Mouse (Mus musculus) small intestine, adult 2 months (tissue): ENCODE results near the gene E2f4. TPM values are rescaled to one million over a fixed set of nuclear protein-coding genes. Genes with fewer than 3 reads are reported as not detected.

Experiments
- H3K27ac ChIP-seq: fragments of 200-500 bp; 2 replicates; pipeline ENCODE4 v1.5.1; 2012; ENCODE audit warnings: low read depth, low read length, control low read depth, inconsistent platforms; ENCODE audit not compliant: insufficient read depth
- H3K27me3 ChIP-seq: fragments of 200-500 bp; 2 replicates; pipeline ENCODE4 v1.6.1; 2012; ENCODE audit warnings: mild to moderate bottlenecking, moderate library complexity, low read length, inconsistent platforms; ENCODE audit not compliant: control insufficient read depth, insufficient read depth
- H3K36me3 ChIP-seq: fragments of 200-500 bp; 2 replicates; pipeline ENCODE4 v1.6.1; 2012; ENCODE audit warnings: mild to moderate bottlenecking, low read length, control low read depth, inconsistent platforms; ENCODE audit not compliant: control insufficient read depth, insufficient read depth
- H3K4me1 ChIP-seq: fragments of 200-500 bp; 2 replicates; pipeline ENCODE4 v1.6.1; 2012; ENCODE audit warnings: low read length, inconsistent platforms, mixed read lengths; ENCODE audit not compliant: control insufficient read depth, insufficient read depth, insufficient read length
- H3K4me3 ChIP-seq: fragments of 200-500 bp; 2 replicates; pipeline ENCODE4 v1.5.1; 2012; ENCODE audit warnings: low read depth, mild to moderate bottlenecking, control low read depth, inconsistent platforms, low read length, moderate library complexity
- CTCF ChIP-seq: fragments of 200-500 bp; IDR thresholded peaks from 2 replicates; pipeline ENCODE4 v1.5.1; 2012; ENCODE audit warnings: low read depth, mild to moderate bottlenecking, control low read depth, inconsistent platforms, low read length, moderate library complexity, mixed read lengths; ENCODE audit not compliant: insufficient replicate concordance, insufficient read length; ENCODE audit errors: extremely low read depth
- POLR2A ChIP-seq: fragments of 200-500 bp; IDR thresholded peaks from 2 replicates; pipeline ENCODE4 v1.6.1; 2012; ENCODE audit warnings: low read depth, mild to moderate bottlenecking, control low read depth, inconsistent platforms, low read length, moderate library complexity
- WGBS: fragments of 180-500 bp; shearing (Covaris S2); methylation state at CpG from one replicate; pipeline ENCODE4 v1.1.7; 2018; 5-methylcytosine and 5-hydroxymethylcytosine counted together
- polyA plus RNA-seq: library from polyadenylated mRNA; depleted of rRNA; stranded (reverse); fragments of >200 nt; gene quantifications from 2 replicates; pipeline ENCODE4 v1.2.3, GENCODE M21; 2012

E2f4 gene
- polyA plus RNA-seq, 1 experiment, result 152 TPM

- WGBS, result 46% methylated on average over 9 of the region's 9 CpGs
- H3K36me3 ChIP-seq, result peaks cover 60% of the 10 kb centered on the region
- H3K27ac ChIP-seq, result no peak overlapping the region
- H3K4me1 ChIP-seq, result peaks cover 11% of the 10 kb centered on the region
- H3K4me3 ChIP-seq, result no peak overlapping the region
- H3K27me3 ChIP-seq, result no peaks in the 10 kb centered on the region
- no peak for TF ChIP-seq POLR2A
- TF ChIP-seq CTCF, result no peak
These were observed 7.1 kb downstream of the E2f4 start for GRCm38 (mm10) chr8:105304325-105305210.

- TF ChIP-seq POLR2A (peak; percentile 72; the same call in 1 of the 2 replicates), CTCF (no peak)
- 7% methylated on average over 30 of the region's 30 CpGs for WGBS
- Histone ChIP-seq H3K27me3 (no peaks in the 10 kb centered on the region), H3K27ac (peak within 1 kb of the TSS; percentile 89), H3K4me3 (peak within 1 kb of the TSS; percentile 92), H3K36me3 (peaks cover 57% of the 10 kb centered on the region), H3K4me1 (peaks cover 9% of the 10 kb centered on the region)
These were observed 8.0 kb downstream of the E2f4 start, which contains the start of gene Elmo3 for GRCm38 (mm10) chr8:105305211-105306145. Gene Elmo3, plus strand, starts transcription at chr8:105305601.

- Histone ChIP-seq H3K27ac (no peak overlapping the region), H3K36me3 (peaks cover 54% of the 10 kb centered on the region), H3K4me3 (peak overlapping the region; percentile 92), H3K4me1 (peaks cover 9% of the 10 kb centered on the region), H3K27me3 (no peaks in the 10 kb centered on the region)
- WGBS, result 25% methylated on average over 5 of the region's 5 CpGs
- TF ChIP-seq POLR2A, result no peak; the same call in 1 of the 2 replicates
- peak; percentile 11; the same call in 1 of the 2 replicates for TF ChIP-seq CTCF
These were observed 8.8 kb downstream of the E2f4 start for GRCm38 (mm10) chr8:105306146-105306691.

GRCm38 (mm10) chr8:105307670-105308069 lies 10.2 kb downstream of the E2f4 start:
- 97% methylated on average over 13 of the region's 13 CpGs for WGBS
- Histone ChIP-seq H3K4me3 (no peak overlapping the region), H3K27ac (no peak overlapping the region), H3K36me3 (peaks cover 46% of the 10 kb centered on the region), H3K27me3 (no peaks in the 10 kb centered on the region), H3K4me1 (peaks cover 9% of the 10 kb centered on the region)
- TF ChIP-seq CTCF, result no peak
- no peak for TF ChIP-seq POLR2A

GRCm38 (mm10) chr8:105308428-105308827 lies 11.0 kb downstream of the E2f4 start:
- H3K27ac ChIP-seq, result no peak overlapping the region
- no peak overlapping the region for H3K4me3 ChIP-seq
- no peak for TF ChIP-seq CTCF
- TF ChIP-seq POLR2A, result no peak
- peaks cover 9% of the 10 kb centered on the region for H3K4me1 ChIP-seq
- H3K36me3 ChIP-seq, result peaks cover 40% of the 10 kb centered on the region
- H3K27me3 ChIP-seq, result no peaks in the 10 kb centered on the region
- WGBS, result 95% methylated on average over 10 of the region's 10 CpGs

GRCm38 (mm10) chr8:105309142-105309847 lies 11.8 kb downstream of the E2f4 start:
- Histone ChIP-seq H3K27ac (no peak overlapping the region), H3K27me3 (no peaks in the 10 kb centered on the region), H3K4me1 (peaks cover 9% of the 10 kb centered on the region), H3K36me3 (peaks cover 33% of the 10 kb centered on the region), H3K4me3 (no peak overlapping the region)
- WGBS, result 89% methylated on average over 15 of the region's 15 CpGs
- no peak for TF ChIP-seq CTCF
- no peak for TF ChIP-seq POLR2A
